Mouse (Mus musculus) embryonic facial prominence, embryonic 12.5 days (tissue): ENCODE results near the gene Chrng. TPM values are rescaled to one million over a fixed set of nuclear protein-coding genes. Genes with fewer than 3 reads are reported as not detected.

Experiments
- polyA plus RNA-seq: library from polyadenylated mRNA; unstranded; fragments of >200 nt; fragmentation: Nextera tagmentation; extraction: Ambion mirVana; gene quantifications from 2 replicates; pipeline ENCODE4 v1.2.1, GENCODE M21; 2016

Chrng gene
- polyA plus RNA-seq, 1 experiment from 2014 or later, result 9.8 TPM

Other genes with a start within 250 kb of the Chrng start
- gene Alppl2, start 114.7 kb upstream of the Chrng start, polyA plus RNA-seq, result not detected in 2 replicates
- gene Alpi, start 103.1 kb upstream of the Chrng start, polyA plus RNA-seq, result not detected in 2 replicates
- not detected in 2 replicates for gene Akp3, start 79.7 kb upstream of the Chrng start, polyA plus RNA-seq
- gene Ecel1, start 48.1 kb upstream of the Chrng start, polyA plus RNA-seq, result 1.9 and 2.3 TPM in 2 replicates
- 1.1 and 2.6 TPM in 2 replicates for gene Prss56, start 21.3 kb upstream of the Chrng start, polyA plus RNA-seq
- gene Chrnd, start 14.1 kb upstream of the Chrng start, polyA plus RNA-seq, result 1.2 and 1.6 TPM in 2 replicates
- gene Eif4e2, start 9.3 kb downstream of the Chrng start, polyA plus RNA-seq, result 179 and 182 TPM in 2 replicates
- gene Efhd1, start 59.7 kb downstream of the Chrng start, polyA plus RNA-seq, result 0.98 and 1.5 TPM in 2 replicates
- gene Gigyf2, start 122.3 kb downstream of the Chrng start, polyA plus RNA-seq, result 60.5 and 61.0 TPM in 2 replicates
- 0.81 and 1.3 TPM in 2 replicates for gene Kcnj13, start 190.1 kb downstream of the Chrng start, polyA plus RNA-seq